Mouse (Mus musculus) mouse trophoblast stem cell (cell line): ENCODE measurements around the gene Dcps.

Experiments used
- in situ Hi-C, 2 experiments: fragments of 300-500 bp; cut with MseI, MboI; formaldehyde crosslinking; loops; 2 replicates in 1 of 2; 3 replicates in 1 of 2; pipeline ENCODE4 v1.15.1; 2025

The Dcps gene

DNA sequence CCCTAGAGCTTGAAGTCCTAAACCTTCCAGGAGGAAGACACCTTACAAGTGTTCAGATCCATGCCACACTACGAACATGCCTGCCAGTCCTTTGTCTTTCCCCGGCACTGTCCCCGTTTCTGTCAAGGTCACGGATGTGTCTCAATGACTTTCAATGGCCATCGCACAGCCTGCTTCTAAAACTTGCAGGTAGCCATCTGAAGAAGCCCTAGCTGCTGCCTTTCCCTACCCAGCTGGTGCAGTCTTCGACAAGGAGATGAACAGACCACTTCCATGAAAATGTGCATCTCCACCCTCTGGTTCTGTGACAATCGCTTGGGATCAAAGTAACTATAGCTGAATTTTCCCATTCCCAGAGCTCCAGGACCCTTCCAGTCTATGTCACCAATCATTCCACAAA is 64.4 kb downstream of the Dcps start:
- in situ Hi-C loops = loop anchor here in 1 of 2 experiments (10.0 kb wide), 1 partner anchor 67 kb away; no protein-coding TSS in a partner anchor

DNA sequence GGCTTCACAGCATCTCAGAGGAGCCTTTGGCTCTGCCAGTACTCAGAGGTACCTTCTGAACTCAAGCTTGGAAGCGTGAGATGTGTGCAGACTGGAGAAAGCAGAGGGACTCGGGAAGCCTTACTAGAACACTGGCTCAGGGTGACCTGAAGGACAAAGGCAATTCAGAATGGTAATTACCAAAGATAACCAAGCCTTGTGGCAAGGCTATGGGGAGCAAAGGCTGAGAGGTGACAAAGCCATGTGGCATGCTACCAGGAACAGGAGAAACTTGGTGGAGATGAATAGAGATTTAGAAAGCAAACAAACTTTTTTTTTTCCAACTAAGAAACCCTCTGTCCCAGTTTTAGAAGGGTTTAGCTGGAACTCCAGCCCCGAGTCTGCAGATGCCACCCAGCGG is 65.3 kb downstream of the Dcps start:
- in situ Hi-C loops = loop anchor here in 1 of 2 experiments (10.0 kb wide), 1 partner anchor 66 kb away; no protein-coding TSS in a partner anchor

DNA sequence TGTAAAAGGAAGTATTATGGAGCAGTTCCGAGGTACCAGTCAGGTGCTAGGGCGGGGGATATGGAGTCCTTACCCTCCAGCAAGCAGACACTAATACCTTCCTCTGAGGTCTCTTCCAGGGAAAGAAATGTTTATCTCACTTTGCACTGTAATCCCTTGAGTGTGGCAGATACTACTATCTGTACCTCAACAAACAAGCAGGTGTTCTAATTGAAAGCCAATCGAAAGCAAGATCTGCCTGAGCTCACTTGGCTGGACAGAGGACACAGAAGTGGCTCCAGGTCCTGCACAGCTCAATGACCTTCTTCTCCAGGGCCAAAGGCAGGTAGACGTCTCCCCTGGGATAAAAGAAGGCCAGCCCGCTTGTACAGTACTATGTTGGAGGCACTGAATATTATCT is 65.8 kb downstream of the Dcps start:
- in situ Hi-C loops = loop anchor here in 1 of 2 experiments (10.0 kb wide), 1 partner anchor 65 kb away; no protein-coding TSS in a partner anchor

DNA sequence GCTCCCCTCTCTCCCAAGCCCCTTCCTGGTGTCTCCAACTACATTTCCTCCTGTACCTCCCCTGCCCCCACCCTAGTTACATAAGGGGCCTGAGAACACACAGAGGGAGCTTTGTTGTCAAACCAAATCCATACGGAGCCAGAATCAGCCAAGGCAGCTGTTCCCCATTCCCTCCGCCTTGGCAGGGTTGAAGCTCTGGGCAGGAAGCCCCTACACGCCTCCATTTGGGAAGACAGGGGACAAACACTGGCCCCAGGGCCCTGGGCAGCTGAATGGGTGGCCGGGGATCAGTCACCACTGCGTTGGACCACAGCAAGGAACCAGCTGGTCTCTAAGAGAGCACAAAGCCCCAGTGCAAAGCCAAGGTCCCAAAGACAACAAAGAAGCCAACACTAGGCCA is 66.9 kb downstream of the Dcps start:
- in situ Hi-C loops = no loop called here

DNA sequence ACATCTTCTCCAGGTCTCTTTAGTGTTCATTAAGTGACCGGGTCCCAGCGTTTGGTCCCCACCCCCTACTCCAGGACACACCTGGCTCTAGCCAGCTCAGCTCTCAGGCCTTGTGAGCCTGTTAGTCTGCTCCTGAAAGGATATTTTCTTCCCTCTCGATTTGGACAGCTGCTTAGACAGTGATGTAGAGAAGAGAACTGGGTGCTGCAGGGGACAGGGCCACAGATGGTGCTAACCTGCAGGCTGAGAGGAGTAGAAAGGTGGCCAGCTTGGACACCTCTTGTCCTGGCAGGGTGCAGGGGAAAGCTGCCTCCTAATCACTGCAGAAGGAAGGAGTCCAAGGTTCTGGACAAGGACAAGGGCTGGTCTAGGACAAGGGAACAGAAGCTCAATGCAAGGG is 67.8 kb downstream of the Dcps start:
- in situ Hi-C loops = no loop called here

DNA sequence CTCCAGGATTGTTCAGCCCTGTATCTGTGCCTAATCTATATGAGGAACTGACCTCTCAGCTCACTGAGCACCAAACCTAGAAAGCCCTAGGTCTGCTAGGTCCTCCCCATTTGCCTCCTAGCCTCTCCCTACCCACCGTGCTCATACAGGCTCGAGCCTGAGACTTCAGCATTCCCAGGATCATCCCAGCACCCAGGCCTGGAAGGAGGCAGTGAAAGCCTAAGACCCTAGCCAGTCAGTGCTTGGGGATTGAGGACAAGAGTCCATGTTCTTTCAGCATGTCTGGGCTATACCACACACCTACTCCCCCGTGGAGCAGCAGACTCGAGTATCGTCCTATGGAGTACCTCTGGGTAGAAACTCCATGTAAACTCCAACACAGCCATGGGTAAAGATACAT is 68.5 kb downstream of the Dcps start:
- in situ Hi-C loops = no loop called here

DNA sequence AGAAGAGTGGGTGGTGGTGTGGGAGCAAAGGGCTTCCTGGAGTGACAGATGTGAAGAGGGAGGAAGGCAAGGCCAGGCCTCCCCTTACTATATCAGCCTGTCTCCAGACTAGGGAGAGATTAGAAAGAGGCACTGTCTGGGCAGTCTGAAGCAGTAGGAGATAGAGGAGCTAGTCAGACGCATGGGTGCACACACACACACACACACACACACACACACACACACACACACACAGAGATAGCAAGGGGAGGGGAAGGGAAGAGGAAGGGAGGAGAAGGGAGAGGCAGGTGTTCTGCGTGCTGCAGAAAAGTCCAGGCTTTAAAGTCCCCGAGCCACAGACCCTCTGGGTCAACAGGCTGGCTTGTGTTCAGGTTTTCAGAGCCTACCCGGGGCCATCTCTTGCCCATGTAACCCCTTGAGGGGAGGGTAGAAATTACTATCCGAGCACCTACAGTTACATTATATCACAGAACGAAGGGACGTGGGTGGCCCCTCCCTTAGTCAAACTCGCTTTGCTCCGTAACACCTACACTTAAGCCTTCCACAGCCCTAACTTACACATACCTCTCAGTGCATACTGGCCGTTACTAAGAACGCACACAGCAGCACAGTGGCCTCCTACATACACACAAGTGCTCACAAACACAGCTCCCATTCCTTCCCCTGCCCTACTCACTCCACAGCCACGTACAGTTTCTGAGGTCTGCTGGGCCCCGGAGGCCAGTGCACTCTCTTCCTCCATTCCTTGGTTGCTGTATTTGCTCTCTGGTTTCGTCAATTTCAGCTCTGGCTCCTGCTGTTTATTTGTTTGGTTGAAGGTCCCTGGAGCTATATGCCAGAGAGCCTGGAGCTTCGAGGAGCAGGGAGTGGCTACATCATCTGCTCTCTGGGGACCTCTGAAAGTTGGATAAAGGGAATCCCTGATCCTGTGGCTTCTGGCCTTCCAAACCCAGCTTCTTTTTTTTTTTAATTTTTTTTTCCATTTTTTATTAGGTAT is 69.7 kb downstream of the Dcps start:
- in situ Hi-C loops = no loop called here

DNA sequence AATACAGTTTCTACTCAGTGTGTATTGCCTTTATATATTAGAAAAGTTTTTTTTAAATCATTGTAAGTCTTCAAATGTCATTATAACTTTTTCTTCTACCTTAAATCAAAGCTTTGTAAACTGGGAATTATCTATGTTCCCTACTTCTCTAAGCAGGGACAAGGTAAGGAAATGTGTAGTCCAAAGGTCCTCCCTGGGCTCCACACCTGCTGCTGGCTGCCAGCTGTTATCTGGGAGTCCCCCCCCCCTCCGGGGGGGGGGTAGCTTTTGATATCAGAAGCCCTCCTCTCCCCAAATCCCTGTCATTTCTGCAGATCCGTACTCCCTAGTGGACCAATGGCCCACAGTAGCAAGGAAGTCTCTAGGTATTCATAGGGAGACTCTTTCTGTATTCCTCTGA is 70.4 kb downstream of the Dcps start:
- in situ Hi-C loops = no loop called here

DNA sequence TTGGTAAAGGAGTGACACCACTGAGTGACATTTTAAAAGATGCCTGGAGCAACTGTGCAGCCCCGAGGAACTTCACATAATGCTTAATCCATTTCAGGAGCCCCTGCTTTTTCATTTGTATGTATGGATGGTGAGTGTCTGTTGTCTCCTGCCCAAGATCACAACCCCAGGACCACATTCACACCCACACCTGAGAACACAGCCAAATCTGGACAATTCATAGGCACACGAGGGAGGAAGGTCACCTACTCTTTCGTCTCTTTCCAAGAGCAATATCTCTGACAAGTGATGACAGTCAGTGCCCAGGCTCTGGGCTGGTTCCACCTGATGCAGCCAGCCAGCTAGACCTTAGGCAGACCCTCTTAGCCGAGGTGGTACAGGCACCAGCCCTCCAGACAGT is 71.2 kb downstream of the Dcps start:
- in situ Hi-C loops = no loop called here

DNA sequence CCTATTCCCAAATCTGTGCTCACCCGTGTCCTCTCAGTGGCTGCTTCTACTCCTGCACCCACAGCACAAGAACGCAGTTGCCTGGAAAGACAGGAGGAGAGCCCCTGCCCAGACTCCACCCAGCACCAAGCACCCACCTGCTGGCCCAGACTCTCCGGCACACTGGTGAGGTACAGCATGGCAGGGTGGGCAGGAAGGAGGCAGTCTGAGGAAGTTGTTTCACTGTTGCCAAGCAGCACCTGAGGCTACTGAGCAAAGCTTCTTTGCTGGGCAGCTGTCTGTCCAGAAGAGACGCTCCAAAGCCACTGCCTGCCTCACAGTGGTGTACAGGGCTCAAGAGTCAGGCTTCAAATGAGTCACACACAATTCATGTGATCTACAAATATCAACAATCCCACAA is 77.1 kb downstream of the Dcps start:
- in situ Hi-C loops = loop anchor here in 1 of 2 experiments (5.0 kb wide), 1 partner anchor 36 kb away; no protein-coding TSS in a partner anchor

DNA sequence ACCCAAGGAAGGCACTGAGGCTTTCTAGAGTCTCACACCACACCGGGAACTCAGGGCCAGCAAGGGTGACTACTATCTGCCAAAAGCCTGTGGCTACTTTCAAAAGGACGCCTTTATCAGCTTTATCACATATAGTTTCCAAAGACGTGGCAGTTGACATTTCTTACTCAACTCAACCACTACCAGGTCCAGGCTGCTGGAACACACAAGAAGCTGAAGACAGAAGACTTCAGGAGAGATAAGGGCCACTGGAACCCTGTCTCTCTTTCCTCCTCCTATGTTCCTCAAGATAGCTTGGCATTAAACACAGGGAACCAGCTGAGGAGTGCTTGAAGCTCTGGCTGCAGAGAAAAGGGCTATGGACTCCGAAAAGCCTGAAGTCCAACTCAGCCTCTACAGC is 78.0 kb downstream of the Dcps start:
- in situ Hi-C loops = loop anchor here in 1 of 2 experiments (5.0 kb wide), 1 partner anchor 36 kb away; no protein-coding TSS in a partner anchor

DNA sequence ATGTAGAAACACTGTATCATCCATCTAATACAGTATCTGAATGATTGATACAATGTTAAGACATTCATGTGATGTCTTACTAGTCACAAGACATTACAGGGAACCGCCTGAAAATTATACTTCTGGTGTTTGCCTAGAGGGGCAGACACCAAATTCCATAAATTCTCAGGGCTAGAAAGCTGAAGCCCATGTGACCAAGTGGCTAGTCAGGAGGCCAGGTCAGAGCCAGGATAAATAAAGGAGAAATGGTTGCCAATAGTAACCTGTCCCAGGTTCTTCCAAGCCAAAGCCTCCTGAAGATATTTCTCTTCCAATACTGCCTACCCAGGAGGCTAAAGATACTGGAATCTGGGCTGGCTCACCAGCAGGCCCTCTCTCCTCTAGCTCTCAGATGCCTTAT is 80.1 kb downstream of the Dcps start:
- in situ Hi-C loops = loop anchor here in 1 of 2 experiments (5.0 kb wide), 1 partner anchor 33 kb away; no protein-coding TSS in a partner anchor

DNA sequence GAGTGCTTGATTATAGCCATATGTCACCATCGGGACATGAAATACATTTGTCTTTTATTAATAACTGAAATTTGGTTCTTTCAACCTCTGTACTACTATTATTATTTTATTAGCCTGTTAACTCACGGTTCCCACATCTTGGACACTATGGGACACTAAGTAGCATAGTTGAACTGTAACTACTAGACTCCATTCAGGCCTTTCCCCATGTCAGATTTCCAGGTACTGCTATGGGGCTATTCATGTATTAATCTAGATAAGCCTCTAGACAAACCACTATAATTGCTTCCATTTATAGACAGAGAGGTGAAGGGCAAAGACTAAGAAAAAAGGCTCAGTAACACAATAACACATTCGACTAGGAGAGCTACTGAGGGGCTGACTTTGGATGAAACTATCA is 82.5 kb downstream of the Dcps start:
- in situ Hi-C loops = no loop called here

DNA sequence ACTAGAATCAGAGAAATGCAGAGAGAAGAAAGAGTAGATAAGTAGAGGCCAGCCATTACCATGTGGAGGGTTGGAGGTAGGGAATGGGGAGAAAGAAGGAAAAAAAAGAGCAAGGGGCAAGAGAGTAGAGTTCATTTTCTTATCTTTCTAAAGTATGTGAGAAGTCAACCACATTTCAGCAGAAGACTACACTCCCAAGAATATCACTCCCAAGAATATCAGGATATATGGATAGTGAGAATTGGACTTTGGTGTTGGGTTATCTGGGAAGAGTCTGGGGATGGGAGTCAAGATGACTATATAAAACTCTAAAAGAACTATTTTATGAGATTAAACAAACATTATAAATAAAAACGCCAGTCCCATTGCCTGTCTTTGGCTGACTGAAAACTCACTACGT is 83.0 kb downstream of the Dcps start:
- in situ Hi-C loops = no loop called here
